Mouse (Mus musculus) stomach, embryonic 15.5 days (tissue): Measurements from ENCODE around the gene Itgav. TPM values are rescaled to one million over a fixed set of nuclear protein-coding genes. Genes with fewer than 3 reads are reported as not detected.
A peak's percentile ranks its signal among the peaks of the same experiment; 100 is the strongest.

ENCODE experiments used
- ATAC-seq: fragments of 200-750 bp; cut with Nextera tagmentation; 2 replicates; pipeline ENCODE4 v1.8.0; 2017; ENCODE audit warnings: low read depth, moderate number of reproducible peaks, moderate TSS enrichment; ENCODE audit not compliant: insufficient read depth, low FRiP score
- H3K27ac ChIP-seq: fragments of 300-500 bp; sonication (generic); 2 replicates; pipeline ENCODE4 v1.5.1; 2015; ENCODE audit warnings: mild to moderate bottlenecking, inconsistent platforms
- H3K27me3 ChIP-seq: fragments of 300-500 bp; sonication (generic); replicated peaks from 2 replicates; pipeline ENCODE4 v1.6.1; 2015; ENCODE audit warnings: inconsistent platforms
- H3K36me3 ChIP-seq: fragments of 300-500 bp; sonication (generic); 2 replicates; pipeline ENCODE4 v1.6.1; 2015; ENCODE audit warnings: inconsistent platforms
- H3K4me1 ChIP-seq: fragments of 300-500 bp; sonication (generic); 2 replicates; pipeline ENCODE4 v1.6.1; 2015; ENCODE audit warnings: inconsistent platforms
- H3K4me2 ChIP-seq: fragments of 300-500 bp; sonication (generic); 2 replicates; pipeline ENCODE4 v1.6.1; 2015; ENCODE audit warnings: mild to moderate bottlenecking, inconsistent platforms
- H3K4me3 ChIP-seq: fragments of 300-500 bp; sonication (generic); replicated peaks from 2 replicates; pipeline ENCODE4 v1.5.1; 2015; ENCODE audit warnings: inconsistent platforms
- H3K9ac ChIP-seq: fragments of 300-500 bp; sonication (generic); 2 replicates; pipeline ENCODE4 v1.6.1; 2015; ENCODE audit warnings: inconsistent platforms
- H3K9me3 ChIP-seq: fragments of 300-500 bp; sonication (generic); 2 replicates; pipeline ENCODE4 v1.6.1; 2016; ENCODE audit warnings: inconsistent platforms
- WGBS: fragments of 180-500 bp; shearing (Covaris S2); methylation state at CpG from one replicate; pipeline ENCODE4 v1.1.7; 2015; 5-methylcytosine and 5-hydroxymethylcytosine counted together
- polyA plus RNA-seq: library from polyadenylated mRNA; unstranded; fragments of >200 nt; fragmentation: Nextera tagmentation; extraction: Ambion mirVana; gene quantifications from 2 replicates; pipeline ENCODE4 v1.2.1, GENCODE M21; 2015

Gene Itgav
- polyA plus RNA-seq, 1 experiment from 2014 or later: 83.1 TPM

- Histone ChIP-seq H3K27ac (no peak overlapping the region), H3K9me3 (no peaks in the 10 kb centered on the region), H3K4me3 (no peak overlapping the region), H3K27me3 (no peaks in the 10 kb centered on the region), H3K4me2 (no peak overlapping the region), H3K4me1 (no peaks in the 10 kb centered on the region), H3K36me3 (peaks cover 23% of the 10 kb centered on the region), H3K9ac (no peak overlapping the region)
- WGBS: 88% methylated on average over 4 of the region's 4 CpGs
- no peak for ATAC-seq
Observed at GRCm38 (mm10) chr2:83792102-83792501, 67.9 kb downstream of the Itgav start.

GRCm38 (mm10) chr2:83795766-83796165 lies 71.6 kb downstream of the Itgav start:
- H3K4me2 ChIP-seq: no peak overlapping the region
- H3K4me3 ChIP-seq: no peak overlapping the region
- H3K27me3 ChIP-seq: no peaks in the 10 kb centered on the region
- H3K27ac ChIP-seq: no peak overlapping the region
- no peak overlapping the region for H3K9ac ChIP-seq
- no peak for ATAC-seq
- H3K9me3 ChIP-seq: no peaks in the 10 kb centered on the region
- peaks cover 33% of the 10 kb centered on the region for H3K36me3 ChIP-seq
- WGBS: 78% methylated on average over 4 of the region's 4 CpGs
- no peaks in the 10 kb centered on the region for H3K4me1 ChIP-seq

DNA sequence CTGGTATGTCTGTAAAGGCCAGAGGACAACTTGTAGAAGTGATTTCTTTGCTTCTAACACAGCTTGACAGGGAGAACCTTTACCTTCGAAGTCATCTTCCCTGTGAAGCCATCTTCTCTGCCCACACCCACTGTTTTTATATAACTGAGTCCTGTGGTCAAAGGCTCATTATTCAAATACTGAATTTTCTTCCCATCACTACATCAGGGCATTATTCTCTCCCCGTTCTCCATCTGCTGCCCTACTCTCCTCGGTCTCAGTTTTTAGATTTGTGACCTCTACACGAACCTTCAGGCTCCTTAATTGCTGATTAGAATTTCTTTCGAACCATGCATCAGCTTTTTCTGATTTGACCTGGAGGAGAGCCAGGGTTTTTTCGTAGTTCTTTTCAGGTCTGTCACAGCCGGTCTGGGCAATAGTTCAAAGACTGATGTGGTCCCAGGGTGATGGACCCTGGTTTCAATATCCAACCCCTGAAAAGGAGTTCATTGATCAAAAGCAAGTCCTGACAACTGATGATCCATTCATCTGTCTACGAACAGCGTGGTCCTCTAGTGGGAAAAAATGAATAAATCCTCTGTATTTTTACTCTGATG lies 73.8 kb downstream of the Itgav start:
- Histone ChIP-seq H3K4me3 (no peak overlapping the region), H3K27me3 (no peaks in the 10 kb centered on the region), H3K36me3 (peaks cover 37% of the 10 kb centered on the region), H3K4me2 (no peak overlapping the region), H3K9ac (no peak overlapping the region), H3K9me3 (no peaks in the 10 kb centered on the region), H3K4me1 (no peaks in the 10 kb centered on the region), H3K27ac (no peak overlapping the region)
- ATAC-seq: no peak
- WGBS: 78% methylated on average over 9 of the region's 9 CpGs

- Histone ChIP-seq H3K9ac (peak within 1 kb of the TSS; percentile 53), H3K27me3 (no peaks in the 10 kb centered on the region), H3K27ac (peak within 1 kb of the TSS; percentile 51; the same call in 1 of the 2 replicates), H3K36me3 (no peaks in the 10 kb centered on the region), H3K4me2 (peak within 1 kb of the TSS; percentile 85), H3K4me3 (peak within 1 kb of the TSS; percentile 63), H3K9me3 (no peaks in the 10 kb centered on the region), H3K4me1 (peaks cover 6% of the 10 kb centered on the region; the same call in 1 of the 2 replicates)
- WGBS: under 1% methylated on average over 59 of the region's 63 CpGs
- ATAC-seq: peak; percentile 88
Observed at GRCm38 (mm10) chr2:83812483-83813272, 88.5 kb downstream of the Itgav start, which contains the start of gene Fam171b. Fam171b (plus strand) TSS chr2:83812636.

GRCm38 (mm10) chr2:83813273-83813892 lies 89.2 kb downstream of the Itgav start:
- Histone ChIP-seq H3K4me2 (peak overlapping the region; percentile 85), H3K4me1 (peaks cover 6% of the 10 kb centered on the region; the same call in 1 of the 2 replicates), H3K27ac (no peak overlapping the region), H3K9me3 (no peaks in the 10 kb centered on the region), H3K36me3 (no peaks in the 10 kb centered on the region), H3K4me3 (peak overlapping the region; percentile 63), H3K9ac (no peak overlapping the region), H3K27me3 (no peaks in the 10 kb centered on the region)
- no peak for ATAC-seq
- WGBS: 11% methylated on average over 10 of the region's 10 CpGs

- peak overlapping the region; percentile 18; the same call in 1 of the 2 replicates for H3K4me3 ChIP-seq
- no peaks in the 10 kb centered on the region for H3K9me3 ChIP-seq
- H3K36me3 ChIP-seq: no peaks in the 10 kb centered on the region
- no peak overlapping the region for H3K27ac ChIP-seq
- no peak overlapping the region for H3K9ac ChIP-seq
- H3K4me1 ChIP-seq: peaks cover 6% of the 10 kb centered on the region; the same call in 1 of the 2 replicates
- 33% methylated on average over 6 of the region's 6 CpGs for WGBS
- no peaks in the 10 kb centered on the region for H3K27me3 ChIP-seq
- peak overlapping the region; percentile 85 for H3K4me2 ChIP-seq
- ATAC-seq: no peak
Observed at GRCm38 (mm10) chr2:83814009-83814408, 89.8 kb downstream of the Itgav start.

DNA sequence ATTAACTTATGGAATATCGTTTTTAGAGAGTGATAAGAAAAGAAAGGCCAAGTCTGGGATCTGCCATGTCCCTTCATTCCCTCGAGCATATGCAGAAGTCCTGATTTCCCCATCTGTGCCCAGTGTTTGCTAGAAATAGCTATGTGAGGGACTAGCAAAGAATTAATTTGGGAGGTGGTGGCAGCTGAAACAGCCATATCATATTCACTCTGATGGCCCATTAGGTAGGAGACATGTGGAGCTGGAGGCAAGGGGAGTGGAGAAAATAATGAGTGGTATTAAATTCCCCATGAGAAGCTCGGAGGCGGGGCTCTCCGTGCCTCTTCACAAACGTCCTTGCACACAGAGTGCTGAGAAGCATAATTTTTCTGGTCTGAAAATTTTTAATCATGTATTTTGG lies 92.0 kb downstream of the Itgav start:
- no peaks in the 10 kb centered on the region for H3K36me3 ChIP-seq
- no peak overlapping the region for H3K4me2 ChIP-seq
- WGBS: 75% methylated on average over 6 of the region's 6 CpGs
- no peak overlapping the region for H3K9ac ChIP-seq
- no peaks in the 10 kb centered on the region for H3K9me3 ChIP-seq
- no peak for ATAC-seq
- H3K27me3 ChIP-seq: no peaks in the 10 kb centered on the region
- peaks cover 6% of the 10 kb centered on the region; the same call in 1 of the 2 replicates for H3K4me1 ChIP-seq
- H3K4me3 ChIP-seq: no peak overlapping the region
- H3K27ac ChIP-seq: no peak overlapping the region

GRCm38 (mm10) chr2:83825161-83825560 lies 101.0 kb downstream of the Itgav start:
- WGBS: 33% methylated on average over 5 of the region's 5 CpGs
- no peak for ATAC-seq
- no peaks in the 10 kb centered on the region for H3K36me3 ChIP-seq
- no peak overlapping the region for H3K9ac ChIP-seq
- no peak overlapping the region for H3K4me3 ChIP-seq
- H3K27ac ChIP-seq: no peak overlapping the region
- H3K27me3 ChIP-seq: no peaks in the 10 kb centered on the region
- no peak overlapping the region for H3K4me2 ChIP-seq
- no peaks in the 10 kb centered on the region for H3K9me3 ChIP-seq
- no peaks in the 10 kb centered on the region for H3K4me1 ChIP-seq

DNA sequence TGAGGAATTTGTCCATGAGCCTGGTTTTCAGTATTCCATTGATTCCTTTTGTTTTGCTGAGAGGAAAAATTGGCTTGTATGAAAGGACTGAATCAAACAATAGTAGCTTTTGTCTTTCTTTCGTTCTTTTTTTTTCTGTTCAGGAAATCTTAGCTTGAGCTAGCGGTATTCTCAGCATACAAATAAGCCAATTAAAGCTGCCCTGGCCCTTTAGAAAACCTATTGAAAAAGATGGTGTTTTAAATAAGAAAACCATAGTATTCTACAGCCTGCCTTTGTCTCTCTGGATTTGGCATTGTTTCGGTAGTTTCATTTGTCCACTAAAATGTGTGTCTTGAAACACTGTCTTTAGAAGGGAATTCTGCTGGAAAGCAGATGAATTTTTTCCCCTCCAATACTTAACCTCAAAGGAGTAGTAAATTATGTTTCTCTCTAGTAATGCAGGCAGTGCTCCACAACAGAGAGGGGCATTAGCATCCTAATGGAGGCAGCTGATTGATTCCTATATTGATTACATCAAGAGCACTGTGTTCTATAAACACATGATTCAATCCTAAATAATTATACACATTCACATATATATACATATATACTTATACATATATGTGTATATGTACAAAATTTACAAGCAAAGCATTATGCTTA lies 104.8 kb downstream of the Itgav start:
- H3K27me3 ChIP-seq: no peaks in the 10 kb centered on the region
- H3K27ac ChIP-seq: no peak overlapping the region
- 83% methylated on average over 3 of the region's 3 CpGs for WGBS
- no peaks in the 10 kb centered on the region for H3K9me3 ChIP-seq
- no peaks in the 10 kb centered on the region for H3K36me3 ChIP-seq
- ATAC-seq: no peak
- no peak overlapping the region for H3K4me3 ChIP-seq
- H3K9ac ChIP-seq: no peak overlapping the region
- H3K4me1 ChIP-seq: no peaks in the 10 kb centered on the region
- H3K4me2 ChIP-seq: no peak overlapping the region

- no peaks in the 10 kb centered on the region for H3K9me3 ChIP-seq
- no peak overlapping the region for H3K4me3 ChIP-seq
- no peaks in the 10 kb centered on the region for H3K27me3 ChIP-seq
- no peak overlapping the region for H3K27ac ChIP-seq
- no peak overlapping the region for H3K9ac ChIP-seq
- H3K4me2 ChIP-seq: no peak overlapping the region
- WGBS: 74% methylated on average over 4 of the region's 4 CpGs
- no peaks in the 10 kb centered on the region for H3K4me1 ChIP-seq
- no peaks in the 10 kb centered on the region for H3K36me3 ChIP-seq
- ATAC-seq: no peak
Observed at GRCm38 (mm10) chr2:83832903-83833302, 108.7 kb downstream of the Itgav start.

DNA sequence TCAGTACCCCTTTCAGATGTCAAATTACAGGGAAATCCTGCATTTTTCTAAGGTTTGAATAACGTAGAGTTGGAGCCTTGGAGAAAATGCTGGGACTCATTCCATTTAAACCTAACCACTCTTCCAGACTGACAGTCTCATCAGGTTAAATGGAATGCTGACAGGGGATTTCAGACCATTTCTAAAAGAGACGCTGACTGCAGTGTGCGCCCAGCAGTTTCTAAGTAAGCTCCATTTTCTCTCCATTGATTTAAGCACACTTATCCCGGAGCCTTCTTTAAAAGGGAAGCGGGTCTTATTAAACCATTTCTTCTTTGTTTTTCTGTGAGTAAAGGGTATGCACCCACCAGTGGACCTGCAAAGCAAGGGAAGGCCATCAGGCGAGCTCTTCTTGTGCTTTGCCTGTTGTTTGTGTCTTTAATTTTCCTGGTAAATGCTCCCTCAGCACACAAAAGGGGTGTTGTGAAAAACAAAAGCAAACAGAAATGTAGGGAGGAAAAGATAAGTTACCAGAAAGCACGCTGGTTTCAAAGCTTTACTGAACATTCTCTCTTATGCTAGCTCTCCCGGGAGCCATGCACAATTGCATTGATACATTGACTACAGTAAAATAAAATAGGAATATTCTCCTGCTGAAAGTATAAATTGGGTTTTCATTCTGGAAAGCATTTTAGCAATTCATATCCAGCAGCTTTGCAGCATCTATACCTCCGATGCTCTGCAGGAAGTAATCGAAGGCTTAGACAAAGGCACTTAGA lies 111.3 kb downstream of the Itgav start:
- ATAC-seq: no peak
- Histone ChIP-seq H3K27me3 (no peaks in the 10 kb centered on the region), H3K4me2 (no peak overlapping the region), H3K27ac (no peak overlapping the region), H3K9ac (no peak overlapping the region), H3K9me3 (no peaks in the 10 kb centered on the region), H3K4me1 (no peaks in the 10 kb centered on the region), H3K4me3 (no peak overlapping the region), H3K36me3 (no peaks in the 10 kb centered on the region)
- 79% methylated on average over 10 of the region's 10 CpGs for WGBS
